Mouse (Mus musculus): ENCODE data around the gene Jchain.

GRCm38 (mm10) chr5:88566034-88566841 is 38.5 kb upstream of the Jchain start:
- TF ChIP-seq NELFE (IDR thresholded peaks at IDR 0.05; ENCODE audit: low read depth, low read length) (no peak), CTCF (conservative IDR thresholded peaks at IDR 0.05 in 1 of 2, IDR thresholded peaks at IDR 0.05 in 1 of 2; ENCODE audit: low read depth in 2 of 2, low read length in 2 of 2) (no peak), POLR2A (IDR thresholded peaks at IDR 0.05; ENCODE audit: low read depth, low read length) (no peak), MAX (IDR thresholded peaks at IDR 0.05; ENCODE audit: low read length) (no peak), ZMIZ1 (IDR thresholded peaks at IDR 0.05; ENCODE audit: low read depth, low read length) (no peak), RCOR1 (conservative IDR thresholded peaks at IDR 0.05; ENCODE audit: low read depth, low read length) (no peak), RAD21 (IDR thresholded peaks at IDR 0.05; ENCODE audit: low read depth, low read length) (no peak), EP300 (IDR thresholded peaks at IDR 0.05; ENCODE audit: low read length) (no peak), ETS1 (conservative IDR thresholded peaks at IDR 0.05; ENCODE audit: low read depth, low read length) (no peak), IRF4 (IDR thresholded peaks at IDR 0.05; ENCODE audit: low read depth, low read length) (no peak)

Data from CH12.LX (cell line).